Mouse (Mus musculus) gonadal fat pad, adult 2 months (tissue): ENCODE measurements around the gene Tapbp. TPM values are rescaled to one million over a fixed set of nuclear protein-coding genes. Genes with fewer than 3 reads are reported as not detected.
"Not testable (repeated sequence)": the region's sequence is repeated elsewhere in the genome, so short reads cannot be mapped to it uniquely, and the experiment has no call there.

Source experiments
- DNase-seq: peaks from one replicate; pipeline ENCODE4 v3.0.0-alpha.2; 2012; ENCODE audit warnings: low read depth
- polyA plus RNA-seq: library from polyadenylated mRNA; depleted of rRNA; stranded (reverse); fragments of >200 nt; gene quantifications from 2 replicates; pipeline ENCODE4 v1.2.3, GENCODE M21; 2012; rRNA removed

The Tapbp gene
- 148 and 171 TPM in 2 replicates for polyA plus RNA-seq

DNA sequence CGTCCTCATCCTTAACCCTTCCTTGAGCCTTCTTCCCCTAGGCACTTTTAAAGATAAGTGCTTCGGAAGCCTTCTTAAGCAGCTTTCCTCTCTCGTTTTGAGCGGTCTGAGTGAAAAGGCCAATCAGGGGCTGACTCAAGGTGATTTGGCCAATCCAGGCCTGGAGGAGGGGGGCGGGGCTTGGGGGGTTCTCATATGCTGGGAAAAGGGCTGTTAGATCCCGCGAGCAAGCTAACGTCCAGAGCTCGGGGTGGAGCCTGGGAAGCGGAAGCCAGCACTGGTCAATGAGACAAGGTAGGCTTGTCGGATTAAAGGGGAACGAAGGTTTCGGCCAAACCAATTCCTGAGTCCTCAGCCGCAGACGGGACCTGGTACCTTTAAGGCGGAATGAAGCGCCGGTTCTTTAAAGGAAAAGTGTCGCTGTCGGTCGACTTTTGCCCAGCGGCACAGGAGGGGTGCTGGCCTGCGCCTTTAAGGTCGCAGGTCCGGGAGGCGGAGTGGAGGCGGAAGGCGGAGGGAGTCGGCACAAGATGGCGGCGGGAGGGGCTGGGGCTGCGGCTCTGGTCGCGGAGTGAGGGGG, at the start of gene Tapbp, which contains the start of gene Zbtb22:
TSS of gene Tapbp (plus strand) at position 229 of the 580 bp plus-strand sequence.
TSS of gene Zbtb22 (plus strand) at position 234 of the 580 bp plus-strand sequence.
- DNase-seq, result peak; percentile 91

DNA sequence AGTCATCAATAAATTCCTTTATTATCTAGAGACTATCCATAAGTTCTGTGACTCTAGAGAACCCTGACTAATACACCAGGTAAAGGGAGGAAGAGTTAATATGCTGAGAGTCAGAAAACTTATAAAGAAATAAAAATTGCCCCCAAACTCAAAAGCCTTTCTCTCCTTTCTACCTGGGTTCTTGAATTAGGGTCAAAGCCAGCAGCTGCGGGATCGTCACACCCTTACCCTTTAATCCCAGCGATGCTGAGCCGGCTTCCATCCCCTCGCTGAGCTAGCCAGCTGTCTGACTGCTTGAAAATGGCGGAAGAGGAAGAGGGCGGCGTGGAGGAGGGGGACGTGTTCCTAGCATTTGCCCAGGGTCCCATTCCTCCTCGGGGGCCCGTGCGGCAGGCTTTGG, 42.2 kb upstream of the Tapbp start, which contains the start of gene Gm7029:
TSS of gene Gm7029 (plus strand) at position 301 of the 400 bp plus-strand sequence.
- not testable (repeated sequence) for DNase-seq

DNA sequence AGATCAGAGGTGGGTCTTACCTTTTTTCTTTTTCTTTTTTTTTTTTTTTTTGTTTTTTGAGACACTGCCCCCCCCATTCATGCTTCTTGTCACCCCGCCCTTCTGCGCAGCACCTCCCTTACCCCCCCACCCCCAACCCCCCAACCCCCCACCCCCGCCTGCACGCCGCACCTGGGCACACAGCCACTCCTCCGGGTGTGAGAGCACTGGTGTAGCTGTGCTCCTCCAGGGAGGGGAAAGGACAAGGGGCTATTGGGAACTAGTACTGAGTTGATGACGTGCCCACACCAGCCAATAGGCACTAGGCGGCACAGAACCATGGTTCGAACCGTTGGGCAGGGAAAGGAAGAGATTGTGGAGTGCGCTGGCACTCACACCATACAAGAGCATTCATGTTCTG, 41.3 kb upstream of the Tapbp start:
- DNase-seq, result no peak

DNA sequence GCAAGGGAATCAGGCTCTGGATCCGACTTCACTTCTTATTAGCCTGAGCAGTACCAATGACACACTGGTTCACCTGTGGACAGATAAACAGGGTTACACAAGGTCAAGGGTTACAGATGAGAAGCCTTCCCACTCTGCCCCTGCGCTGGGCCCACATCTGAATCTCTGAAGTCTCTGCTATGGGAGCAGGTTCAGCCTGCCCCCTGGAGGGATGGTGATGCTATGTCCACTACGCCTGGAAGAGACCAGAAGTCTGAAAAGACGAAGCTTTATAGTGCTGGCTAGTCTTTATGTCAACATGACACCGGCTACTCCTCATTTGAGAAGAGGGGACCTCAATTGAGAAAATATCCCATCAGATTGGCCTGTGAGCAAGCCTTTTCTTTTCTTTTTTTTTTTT, 39.9 kb upstream of the Tapbp start:
- not testable (repeated sequence) for DNase-seq

DNA sequence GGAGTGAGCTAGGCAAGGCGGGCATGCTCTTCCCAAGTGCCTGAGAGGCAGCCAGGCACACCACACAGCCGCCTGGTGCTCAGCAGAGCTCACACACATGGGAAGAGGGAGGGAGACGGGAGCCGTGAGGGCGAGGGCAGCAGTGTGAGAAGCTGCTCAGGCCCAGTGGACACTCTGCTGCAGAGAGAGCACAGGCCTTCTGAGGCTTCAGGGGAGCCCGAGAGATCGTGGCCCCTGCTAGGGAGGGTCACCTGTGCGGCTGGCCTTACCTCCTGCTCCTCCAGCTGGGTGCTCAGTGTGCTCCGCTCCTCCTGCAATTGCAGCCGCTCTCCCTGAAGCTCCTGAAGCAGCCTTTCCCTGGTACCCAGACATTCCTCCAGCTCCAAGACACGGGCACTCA, 31.4 kb upstream of the Tapbp start:
- not testable (repeated sequence) for DNase-seq

DNA sequence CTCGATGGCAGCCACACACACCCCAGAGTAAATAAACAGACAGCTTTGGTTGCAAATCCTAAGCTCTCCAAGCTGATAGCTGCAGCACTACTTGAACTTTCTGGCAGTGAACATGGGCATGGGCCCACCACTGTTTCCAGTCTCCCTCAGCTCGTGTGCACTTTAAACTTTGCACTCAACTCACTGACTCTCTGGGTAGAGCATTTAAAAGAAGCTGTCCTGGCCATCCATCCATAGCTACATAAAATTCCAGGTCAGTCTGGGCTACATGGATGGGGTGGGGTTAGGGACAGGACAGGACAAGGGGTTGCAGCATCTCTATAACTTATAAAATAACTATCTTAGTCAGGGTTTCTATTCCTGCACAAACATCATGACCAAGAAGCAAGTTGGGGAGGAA, 27.9 kb upstream of the Tapbp start:
- not testable (repeated sequence) for DNase-seq

DNA sequence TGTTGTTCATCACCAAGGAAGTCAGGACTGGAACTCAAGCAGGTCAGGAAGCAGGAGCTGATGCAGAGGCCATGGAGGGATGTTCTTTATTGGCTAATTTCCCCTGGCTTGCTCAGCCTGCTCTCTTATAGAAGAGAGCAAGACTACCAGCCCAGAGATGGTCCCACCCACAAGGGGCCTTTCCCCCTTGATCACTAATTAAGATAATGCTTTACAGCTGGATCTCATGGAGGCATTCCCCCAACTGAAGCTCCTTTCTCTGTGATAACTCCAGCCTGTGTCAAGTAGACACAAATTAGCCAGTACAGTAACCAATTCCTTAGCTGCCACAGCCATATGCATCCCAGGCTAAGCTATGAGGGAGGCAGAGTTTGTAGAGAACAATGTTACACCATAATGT, 27.5 kb upstream of the Tapbp start:
- DNase-seq, result not testable (repeated sequence)

DNA sequence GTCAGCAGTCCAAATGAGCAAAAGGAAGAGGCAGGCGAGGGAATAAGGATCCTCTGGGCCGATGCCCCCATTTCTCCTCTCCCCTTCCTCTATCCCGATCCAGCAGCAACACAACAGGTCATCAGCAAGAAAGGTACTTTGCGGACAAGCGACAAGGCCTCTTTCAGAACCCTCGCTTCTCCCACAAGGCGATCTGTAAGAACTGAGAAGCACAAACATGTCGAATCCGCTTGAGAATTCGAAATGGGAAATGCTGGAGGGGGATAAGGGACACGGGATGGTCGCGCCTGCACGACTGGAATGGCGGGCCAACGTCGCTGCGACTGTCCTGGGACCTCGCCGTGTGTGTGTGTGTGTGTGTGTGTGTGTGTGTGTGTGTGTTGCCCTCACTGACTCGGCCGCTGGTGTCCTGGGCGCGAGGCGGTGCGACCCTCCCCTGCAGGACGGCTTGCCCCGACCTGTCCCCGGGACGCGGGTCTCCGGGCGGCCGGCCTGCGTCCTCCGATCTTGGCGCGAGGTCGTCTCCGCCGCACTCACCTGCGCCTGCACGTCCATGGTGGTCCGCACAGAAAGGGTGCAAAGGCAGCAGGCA, 25.7 kb upstream of the Tapbp start:
- DNase-seq, result not testable (repeated sequence)

DNA sequence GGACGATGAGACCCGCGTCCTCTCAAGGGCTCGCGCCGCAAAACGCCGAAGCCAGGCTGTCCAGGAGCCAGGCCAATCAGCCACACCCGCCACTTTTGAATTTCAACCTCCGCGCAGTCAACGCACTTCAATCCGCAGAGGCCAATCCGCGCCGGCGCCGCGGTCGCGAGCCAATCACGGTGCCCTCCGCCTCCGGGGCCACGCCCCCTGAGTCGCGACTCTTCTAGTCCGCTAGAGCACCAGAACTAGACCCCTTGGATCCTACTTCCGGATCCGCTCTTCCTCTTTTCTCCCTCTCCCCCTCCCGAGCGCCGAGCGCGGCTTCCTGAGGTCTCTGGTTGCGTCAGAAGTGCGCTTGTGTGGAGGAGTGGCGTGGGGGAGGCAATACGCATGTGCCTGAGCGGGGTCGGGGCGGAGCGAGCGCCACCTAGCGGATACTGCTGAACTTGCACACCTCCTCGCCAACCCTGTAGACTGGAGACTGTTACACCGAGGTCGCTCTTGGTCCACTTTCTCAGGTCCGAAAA, 25.1 kb upstream of the Tapbp start, which contains the start of gene Kifc1:
TSS of gene Kifc1 (minus strand) at position 129 of the 527 bp plus-strand sequence.
- DNase-seq, result peak; percentile 88

DNA sequence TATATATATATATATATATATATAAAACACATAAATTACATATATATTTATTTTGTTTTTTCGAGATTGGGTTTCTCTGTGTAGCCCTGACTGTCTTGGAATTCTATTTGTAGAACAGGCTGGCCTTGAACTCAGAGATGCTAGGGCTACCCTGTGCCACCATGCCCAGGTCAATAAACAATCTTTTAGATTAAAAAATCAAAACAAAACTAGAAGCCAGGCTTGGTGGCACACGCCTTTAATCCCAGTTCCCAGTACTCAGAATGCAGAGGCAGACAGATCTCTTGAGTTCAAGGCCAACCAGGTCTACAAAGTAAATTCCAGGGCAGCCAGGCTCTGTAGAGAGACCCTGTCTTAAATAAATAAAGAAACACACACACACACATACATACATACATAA, 24.3 kb upstream of the Tapbp start:
- no peak for DNase-seq

DNA sequence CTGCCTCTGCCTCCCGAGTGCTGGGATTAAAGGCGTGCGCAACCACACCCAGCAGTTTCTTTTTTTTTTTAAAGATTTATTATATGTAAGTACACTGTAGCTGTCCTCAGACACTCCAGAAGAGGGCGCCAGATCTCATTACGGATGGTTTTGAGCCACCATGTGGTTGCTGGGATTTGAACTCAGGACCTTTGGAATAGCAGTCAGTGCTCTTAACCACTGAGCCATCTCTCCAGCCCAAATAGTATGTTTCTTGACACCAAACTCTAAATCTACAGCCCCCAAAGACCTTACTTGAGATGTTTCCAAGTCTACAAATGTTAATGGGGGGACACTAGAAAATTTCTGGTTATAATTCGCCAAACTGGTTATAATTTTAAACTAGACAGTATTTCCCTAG, 23.8 kb upstream of the Tapbp start:
- DNase-seq, result not testable (repeated sequence)

DNA sequence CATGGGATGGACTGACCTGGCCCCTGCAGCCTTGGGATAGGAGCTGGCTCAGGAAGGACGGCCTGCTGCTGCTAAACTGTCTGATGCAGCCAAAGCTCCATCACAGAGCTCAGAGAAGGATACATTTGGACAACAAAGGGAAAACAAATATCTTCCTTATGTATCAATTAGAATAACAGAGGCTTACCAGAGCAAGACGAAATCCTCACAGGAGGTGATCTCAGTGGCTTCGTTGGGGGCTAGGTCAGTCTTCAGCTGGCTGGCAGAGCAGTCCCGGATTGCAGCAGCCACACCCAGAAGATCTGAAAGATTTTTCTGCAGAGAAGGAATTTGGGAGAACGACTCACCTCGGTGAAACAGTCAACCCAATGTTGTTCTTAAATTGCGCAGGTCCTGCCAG, 23.3 kb upstream of the Tapbp start:
- DNase-seq, result no peak

DNA sequence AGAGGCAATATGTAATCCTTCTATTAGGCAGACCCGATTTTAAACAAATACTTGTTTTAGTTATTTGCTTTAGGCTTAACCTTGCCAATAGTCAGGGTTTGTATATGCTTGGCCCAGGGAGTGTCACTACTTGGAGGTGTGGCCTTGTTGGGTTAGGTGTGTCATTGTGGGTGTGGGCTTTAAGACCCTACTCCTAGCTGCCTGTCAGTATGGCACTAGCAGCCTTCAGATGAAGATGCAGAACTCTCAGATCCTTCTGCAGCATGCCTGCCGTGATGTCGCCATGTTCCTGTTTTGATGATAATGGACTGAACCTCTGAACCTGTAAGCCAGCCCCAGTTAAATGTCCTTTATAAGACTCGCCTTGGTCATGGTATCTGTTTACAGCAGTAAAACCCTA, 22.7 kb upstream of the Tapbp start:
- DNase-seq, result not testable (repeated sequence)

DNA sequence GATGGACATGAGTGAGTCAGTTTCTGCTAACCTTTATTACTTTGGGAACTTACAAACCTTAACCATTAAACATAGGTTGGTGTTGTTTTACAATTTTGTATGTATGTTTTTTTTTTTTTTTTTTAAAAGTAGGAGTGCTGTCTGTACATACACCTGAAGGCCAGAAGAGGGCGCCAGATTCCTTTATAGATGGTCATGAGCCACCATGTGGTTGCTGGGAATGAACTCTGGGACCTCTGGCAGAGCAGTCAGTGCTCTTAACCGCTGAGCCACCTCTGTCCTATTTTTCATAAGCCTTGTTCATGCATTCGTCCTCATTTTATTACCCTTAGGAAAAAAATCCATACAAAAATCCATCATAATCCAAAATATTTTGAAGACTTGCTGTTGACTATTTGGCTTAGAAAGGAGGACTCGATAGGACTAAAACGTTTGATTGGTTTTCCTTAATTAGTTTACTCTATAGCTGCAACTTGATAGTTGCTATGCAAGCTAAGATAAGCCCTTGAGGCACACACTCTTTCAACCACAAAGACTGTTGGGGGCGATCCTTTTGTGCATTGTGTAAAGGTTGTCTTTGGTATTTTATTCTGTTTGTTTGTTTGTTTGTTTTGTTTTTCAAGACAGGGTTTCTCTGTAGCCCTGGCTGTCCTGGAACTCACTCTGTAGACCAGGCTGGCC, 18.4 kb upstream of the Tapbp start:
- no peak for DNase-seq

DNA sequence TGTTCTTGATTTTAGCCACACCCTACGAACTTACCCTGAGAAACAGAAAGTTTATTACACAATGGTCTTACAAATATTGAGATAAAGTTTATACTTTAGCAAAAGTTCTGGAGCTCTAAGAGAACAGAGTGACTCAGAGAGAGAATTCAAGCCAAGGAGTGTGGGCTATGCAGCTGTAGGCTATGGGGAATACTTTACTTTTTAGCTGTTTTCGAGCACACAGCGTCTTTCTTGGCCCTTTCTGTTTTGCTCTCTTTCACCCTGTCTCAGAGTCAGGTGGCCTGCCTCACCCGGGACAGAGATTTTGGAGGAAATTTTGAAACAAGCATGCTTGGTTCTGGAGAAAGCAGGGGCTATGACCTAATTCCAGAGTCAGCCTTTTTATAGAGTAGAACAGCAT, 17.5 kb upstream of the Tapbp start:
- DNase-seq, result not testable (repeated sequence)

DNA sequence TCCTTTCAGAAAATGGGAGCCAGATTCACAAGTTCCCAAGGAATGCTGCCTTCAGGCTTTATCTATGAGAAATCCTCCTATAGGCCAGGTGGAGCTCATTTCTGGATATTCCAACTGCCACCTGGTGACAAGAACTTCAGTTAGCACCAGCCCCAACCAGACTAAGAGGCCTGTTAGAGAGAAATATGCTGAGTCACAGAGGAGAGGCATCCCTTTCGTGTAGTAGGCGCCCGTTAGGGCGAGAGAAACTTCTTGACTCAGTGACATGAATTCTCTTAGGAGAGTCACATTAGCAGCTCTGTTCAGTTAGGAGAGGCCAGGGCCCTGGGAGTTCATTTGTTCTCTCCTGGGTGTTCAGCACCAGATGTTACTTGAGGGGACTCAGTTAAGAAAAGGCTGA, 16.1 kb upstream of the Tapbp start:
- DNase-seq, result no peak

DNA sequence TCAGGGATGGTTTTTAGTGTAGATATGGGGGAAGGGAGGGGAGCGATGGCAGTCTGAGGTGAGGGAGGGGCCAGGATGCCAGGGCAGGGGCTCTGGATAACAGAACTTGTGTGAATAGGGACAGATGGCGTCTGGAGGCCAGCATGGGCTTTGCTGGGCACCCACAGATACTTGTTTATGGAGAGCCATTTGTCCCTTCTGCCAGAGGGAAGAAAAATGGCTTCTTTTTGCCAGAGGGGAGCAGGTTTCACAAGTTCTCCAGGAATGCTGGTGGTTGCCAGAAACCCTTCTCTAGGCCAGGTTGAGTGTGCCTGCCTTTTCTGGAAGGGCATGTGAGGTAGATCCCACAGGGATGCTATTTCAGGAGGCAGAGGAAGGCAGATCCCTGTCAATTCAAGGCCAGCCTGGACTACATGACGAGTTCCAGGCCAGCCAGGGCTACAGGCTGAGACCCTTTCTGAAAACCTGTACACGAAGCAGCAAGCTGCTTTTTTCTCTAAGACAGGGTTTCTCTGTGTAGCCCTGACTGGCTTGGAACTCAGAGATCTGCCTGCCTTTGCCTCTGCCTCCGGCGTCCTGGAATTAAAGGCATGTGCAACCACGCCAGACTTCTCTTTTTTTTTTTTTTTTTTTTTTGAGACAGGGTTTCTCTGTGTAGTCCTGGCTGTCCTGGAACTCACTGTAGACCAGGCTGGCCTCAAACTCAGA, 15.3 kb upstream of the Tapbp start:
- DNase-seq, result no peak

DNA sequence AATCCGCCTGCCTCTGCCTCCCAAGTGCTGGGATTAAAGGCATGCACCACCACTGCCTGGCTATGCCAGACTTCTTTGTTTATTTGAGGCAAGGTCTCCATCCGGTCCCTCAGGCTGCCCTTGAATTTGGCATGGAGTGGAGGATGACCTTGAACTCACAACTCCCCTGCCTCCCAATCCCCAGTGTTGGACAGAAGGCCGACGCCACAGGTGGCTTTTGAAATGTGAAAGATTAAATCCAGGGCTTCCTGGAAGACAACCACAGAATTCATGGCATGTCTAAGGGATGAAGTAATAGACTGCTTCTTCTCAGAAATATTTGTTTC, 14.7 kb upstream of the Tapbp start:
- no peak for DNase-seq

DNA sequence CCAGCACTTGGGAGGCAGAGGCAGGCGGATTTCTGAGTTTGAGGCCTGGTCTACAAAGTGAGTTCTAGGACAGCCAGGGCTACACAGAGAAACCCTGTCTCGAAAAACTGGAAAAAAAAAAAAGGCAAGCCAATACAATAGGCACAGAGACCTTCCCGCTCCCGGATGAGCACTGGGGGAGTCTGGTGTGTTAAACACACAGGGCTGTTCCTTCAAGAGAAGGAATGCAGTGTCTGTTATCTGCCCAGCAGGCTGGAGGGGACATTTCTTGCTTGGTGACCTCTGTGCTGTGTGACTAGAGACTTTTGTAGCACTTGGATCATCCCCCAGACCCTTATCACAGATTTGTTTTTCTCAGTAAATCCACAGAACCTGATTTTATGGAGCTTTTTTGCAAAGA, 14.0 kb upstream of the Tapbp start:
- no peak for DNase-seq

DNA sequence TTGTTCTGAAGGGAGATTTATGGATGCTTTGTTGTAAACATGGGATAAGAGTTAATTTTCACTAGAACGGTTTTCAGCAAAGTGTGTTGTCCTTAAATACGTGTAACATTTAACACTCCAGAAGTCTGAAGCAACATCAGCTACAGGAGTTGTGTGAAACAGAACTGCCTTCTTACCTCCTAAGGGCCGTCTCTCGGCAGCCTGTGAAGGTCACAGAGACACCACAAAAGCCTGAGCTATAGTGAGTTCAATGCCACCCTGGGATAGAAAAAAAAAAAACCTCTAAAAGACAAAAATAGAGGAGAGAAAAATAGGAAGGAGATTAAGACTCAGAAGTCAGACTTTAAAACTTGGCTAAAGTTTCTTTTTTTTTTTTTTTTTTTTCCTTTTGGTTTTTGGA, 13.6 kb upstream of the Tapbp start:
- DNase-seq, result no peak

DNA sequence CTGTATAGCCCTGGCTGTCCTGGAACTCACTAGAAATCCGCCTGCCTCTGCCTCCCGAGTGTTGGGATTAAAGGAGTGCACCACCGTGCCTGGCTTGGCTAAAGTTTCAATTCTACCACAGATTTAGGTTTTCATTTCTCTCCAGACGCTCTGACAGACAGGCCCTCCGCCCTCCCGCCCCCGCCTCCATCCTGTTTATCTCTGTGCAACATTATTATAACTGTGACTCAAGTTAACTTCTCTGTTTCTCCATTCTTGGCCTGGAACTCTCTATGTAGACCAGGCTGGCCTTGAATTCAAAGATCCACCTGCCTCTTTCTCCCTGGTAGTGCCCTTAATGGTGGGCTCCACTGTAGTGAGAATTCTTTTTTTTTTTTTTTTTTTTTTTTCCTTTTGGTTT, 13.2 kb upstream of the Tapbp start:
- DNase-seq, result no peak
